Mouse (Mus musculus): ENCODE measurements around the gene Jakmip3.

- TF ChIP-seq POLR2A (IDR thresholded peaks at IDR 0.05; ENCODE audit: low read depth, low read length) (no peak), CTCF (IDR thresholded peaks at IDR 0.05; ENCODE audit: extremely low read depth, insufficient read length, insufficient replicate concordance, low read depth, low read length) (no peak)
Measured at GRCm38 (mm10) chr7:138959747-138960146, 19.2 kb downstream of the Jakmip3 start.
